Mouse (Mus musculus): ENCODE measurements around the gene Prune2.

DNA sequence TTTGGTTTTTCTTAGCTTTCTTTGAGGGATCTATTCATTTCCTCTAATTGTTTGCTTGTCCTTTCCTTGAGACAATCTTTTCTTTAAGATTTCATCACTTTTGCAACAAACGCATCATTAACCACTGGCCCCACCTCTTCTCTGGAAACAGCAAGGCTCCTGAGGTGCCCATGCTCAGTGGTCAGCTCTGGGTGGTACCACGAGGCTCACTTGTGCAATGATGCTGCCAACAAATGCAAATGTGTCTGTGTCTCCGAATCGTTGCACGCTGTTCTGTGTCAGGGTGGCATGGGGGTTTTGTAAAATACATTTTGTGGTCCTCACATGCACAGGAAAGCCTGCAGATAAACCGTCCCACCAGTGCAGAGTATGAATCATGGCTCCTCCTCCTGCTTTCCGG is 194.1 kb downstream of the Prune2 start:
- TF ChIP-seq RCOR1 (IDR thresholded peaks at IDR 0.05; ENCODE audit: low read depth, low read length) (no peak), CTCF (IDR thresholded peaks at IDR 0.05 in 2 of 3, conservative IDR thresholded peaks at IDR 0.05 in 1 of 3; ENCODE audit: control insufficient read depth in 1 of 3, insufficient read depth in 1 of 3, low read depth in 2 of 3, low read length in 3 of 3, poor library complexity in 1 of 3, severe bottlenecking in 1 of 3) (no peak), POLR2A (IDR thresholded peaks at IDR 0.05; ENCODE audit: control insufficient read depth in 1 of 2, insufficient read depth in 1 of 2, low read depth in 1 of 2, low read length in 2 of 2, poor library complexity in 1 of 2) (no peak), MYB (IDR thresholded peaks at IDR 0.05; ENCODE audit: low read depth, low read length) (no peak)

Measured in MEL (cell line).